ENCODE assay signal across 25 mouse cellular contexts in genomic region chr9:54942071-54942470, GRCm38 (mm10). TPM values are rescaled to one million over a fixed set of nuclear protein-coding genes. Genes with fewer than 3 reads are reported as not detected.
DNase-seq lines count a peak whose midpoint lies in the region; ATAC-seq and TF ChIP-seq lines count a peak whose summit lies in the region.
"Had no signal": no experiment of that assay in that cellular context is flagged by ENCODE, and none has a peak within 500 bp of the region (broad histone marks: within the 10 kb centered on the region; RNA-seq: fewer than 3 reads in every experiment).

No protein-coding gene starts in this region.

- H3K9me3 ChIP-seq in kidney, embryonic 14.5 days (ENCODE audit: control insufficient read depth, low read length): no peaks in the 10 kb centered on the region
- H3K9me3 ChIP-seq in liver, postnatal 0 days (ENCODE audit: low read length): no peaks in the 10 kb centered on the region
- H3K9me3 ChIP-seq in liver, embryonic 12.5 days (replicated peaks): no peaks in the 10 kb centered on the region
- H3K9me3 ChIP-seq: embryonic facial prominence, embryonic 15.5 days; forebrain, embryonic 15.5 days; G1E; heart, embryonic 15.5 days; hindbrain, embryonic 10.5 days had no signal

- 93% methylated on average over 4 of the region's 4 CpGs for WGBS in kidney, embryonic 14.5 days
- WGBS in liver, postnatal 0 days (ENCODE audit: insufficient replicate concordance): 90% methylated on average over 4 of the region's 4 CpGs
- WGBS in liver, embryonic 12.5 days (ENCODE audit: insufficient replicate concordance): 76% methylated on average over 4 of the region's 4 CpGs

- H3K4me1 ChIP-seq in kidney, embryonic 14.5 days (ENCODE audit: control insufficient read depth, insufficient read depth, low read length): no peaks in the 10 kb centered on the region
- no peaks in the 10 kb centered on the region for H3K4me1 ChIP-seq in liver, postnatal 0 days (ENCODE audit: insufficient read depth)
- no peaks in the 10 kb centered on the region for H3K4me1 ChIP-seq in liver, embryonic 12.5 days
- H3K4me1 ChIP-seq: embryonic facial prominence, embryonic 15.5 days; forebrain, embryonic 15.5 days; heart, embryonic 15.5 days; hindbrain, embryonic 10.5 days had no signal

- TF ChIP-seq CTCF in liver, postnatal 0 days (IDR thresholded peaks at IDR 0.05; ENCODE audit: low read depth): no peak

- DNase-seq in heart, adult 11 months: peak; percentile 87
- no peak for DNase-seq in heart, postnatal 4 days
- DNase-seq in kidney, adult 8-10 months: peak; percentile 64
- DNase-seq in liver, postnatal 0 days: no peak
- peak; percentile 62 to 77 for DNase-seq in kidney, postnatal 36 days
- DNase-seq: adrenal gland, postnatal 10 days; B cell, adult 2 months; cerebellum, adult 11 months; cerebellum, adult 8-10 months; cerebellum, postnatal 14 days; embryo, embryonic 11 days; gastrocnemius, postnatal 10 days; heart, adult 2 months; heart, postnatal 14 days had no signal

- no peak overlapping the region for H3K9ac ChIP-seq in kidney, embryonic 14.5 days (ENCODE audit: low read depth, low read length)
- H3K9ac ChIP-seq in liver, postnatal 0 days (replicated peaks): no peak overlapping the region
- no peak overlapping the region for H3K9ac ChIP-seq in liver, embryonic 12.5 days
- H3K9ac ChIP-seq: embryonic facial prominence, embryonic 15.5 days; forebrain, embryonic 15.5 days; heart, embryonic 15.5 days had no signal

- no peaks in the 10 kb centered on the region for H3K36me3 ChIP-seq in kidney, embryonic 14.5 days (ENCODE audit: control insufficient read depth, insufficient read depth, low read length)
- peaks cover 3% of the 10 kb centered on the region; the same call in 1 of the 2 replicates for H3K36me3 ChIP-seq in liver, postnatal 0 days (replicated peaks; ENCODE audit: insufficient read depth, low read length)
- H3K36me3 ChIP-seq in liver, embryonic 12.5 days: no peaks in the 10 kb centered on the region
- H3K36me3 ChIP-seq: embryonic facial prominence, embryonic 15.5 days; forebrain, embryonic 15.5 days; G1E; heart, embryonic 15.5 days had no signal

- TF ChIP-seq EP300 in liver, postnatal 0 days (IDR thresholded peaks at IDR 0.05; ENCODE audit: low read depth): no peak

- H3K27ac ChIP-seq in kidney, embryonic 14.5 days (ENCODE audit: low read depth, low read length): no peak overlapping the region
- H3K27ac ChIP-seq in liver, postnatal 0 days (ENCODE audit: low read depth): no peak overlapping the region
- no peak overlapping the region for H3K27ac ChIP-seq in liver, embryonic 12.5 days
- H3K27ac ChIP-seq: embryonic facial prominence, embryonic 15.5 days; forebrain, embryonic 15.5 days; heart, adult 2 months; heart, embryonic 15.5 days; hindbrain, embryonic 10.5 days had no signal

- H3K4me3 ChIP-seq in kidney, embryonic 14.5 days (ENCODE audit: low read length): no peak overlapping the region
- no peak overlapping the region for H3K4me3 ChIP-seq in liver, postnatal 0 days (ENCODE audit: low read depth, low read length)
- H3K4me3 ChIP-seq in liver, embryonic 12.5 days: no peak overlapping the region
- H3K4me3 ChIP-seq: embryonic facial prominence, embryonic 15.5 days; erythroblast, embryonic 14.5 days; forebrain, embryonic 15.5 days; heart, adult 2 months; heart, embryonic 15.5 days; hindbrain, embryonic 10.5 days had no signal

- no peak overlapping the region for H3K4me2 ChIP-seq in kidney, embryonic 14.5 days (replicated peaks; ENCODE audit: low read depth, low read length)
- no peak overlapping the region for H3K4me2 ChIP-seq in liver, postnatal 0 days (ENCODE audit: low read depth, low read length)
- H3K4me2 ChIP-seq in liver, embryonic 12.5 days: no peak overlapping the region
- H3K4me2 ChIP-seq: embryonic facial prominence, embryonic 15.5 days; forebrain, embryonic 15.5 days; heart, embryonic 11.5 days; heart, embryonic 15.5 days had no signal

- ATAC-seq in kidney, embryonic 14.5 days (ENCODE audit: low FRiP score, low TSS enrichment): no peak
- ATAC-seq in liver, postnatal 0 days: 0 out of 2 replicates have a peak, but pooled peaks have one; percentile 40
- ATAC-seq in liver, embryonic 12.5 days: no peak
- ATAC-seq: CD4-positive, CD25-positive, alpha-beta regulatory T cell, adult 4 months; forebrain, embryonic 15.5 days had no signal

- H3K27me3 ChIP-seq in kidney, embryonic 14.5 days (ENCODE audit: control insufficient read depth, insufficient read depth, low read length): no peaks in the 10 kb centered on the region
- H3K27me3 ChIP-seq in liver, postnatal 0 days (ENCODE audit: insufficient read depth, low read length): no peaks in the 10 kb centered on the region
- no peaks in the 10 kb centered on the region; the same call in 1 of the 2 replicates for H3K27me3 ChIP-seq in liver, embryonic 12.5 days (replicated peaks)
- H3K27me3 ChIP-seq: embryonic facial prominence, embryonic 15.5 days; forebrain, embryonic 15.5 days; heart, embryonic 15.5 days had no signal

RNA-seq across cellular contexts. Expression of gene Psma4, which starts 8.5 kb away (rescaled TPM):
- 100 to 1,000 TPM; 158 to 161 TPM for total RNA-seq in heart, postnatal 4 days (2021)
- polyA plus RNA-seq in kidney, embryonic 14.5 days (2014; fragmentation: Nextera tagmentation; extraction: Ambion mirVana): 336 and 387 TPM in 2 replicates
- 113 and 118 TPM in 2 replicates for polyA plus RNA-seq in liver, postnatal 0 days (2015; fragmentation: Nextera tagmentation; extraction: Ambion mirVana)
- polyA plus RNA-seq in liver, embryonic 12.5 days (2016; fragmentation: Nextera tagmentation; extraction: Ambion mirVana): 211 and 216 TPM in 2 replicates

RNA-seq across cellular contexts. Expression of gene AY074887, which starts 8.7 kb away (rescaled TPM):
- total RNA-seq in heart, postnatal 4 days (2021): not detected
- polyA plus RNA-seq in kidney, embryonic 14.5 days (2014; fragmentation: Nextera tagmentation; extraction: Ambion mirVana): 0.80 and 1.4 TPM in 2 replicates
- polyA plus RNA-seq in liver, postnatal 0 days (2015; fragmentation: Nextera tagmentation; extraction: Ambion mirVana): 0.39 and 0.44 TPM in 2 replicates
- polyA plus RNA-seq in liver, embryonic 12.5 days (2016; fragmentation: Nextera tagmentation; extraction: Ambion mirVana): 0.48 and 0.61 TPM in 2 replicates
- total RNA-seq: adrenal gland, postnatal 10 days; G1E; gastrocnemius, postnatal 10 days; heart, adult 2 months; heart, postnatal 14 days had no signal
- polyA plus RNA-seq: CD4-positive, CD25-positive, alpha-beta regulatory T cell, adult 4 months; erythroblast, embryonic 14.5 days; G1E; heart, adult 2 months had no signal

RNA-seq across cellular contexts. Expression of gene Hykk, which starts 25.0 kb away (rescaled TPM):
- total RNA-seq in heart, postnatal 4 days (2021): 1 to 10 TPM; 1.9 to 2.2 TPM
- polyA plus RNA-seq in kidney, embryonic 14.5 days (2014; fragmentation: Nextera tagmentation; extraction: Ambion mirVana): 2.7 and 5.1 TPM in 2 replicates
- polyA plus RNA-seq in liver, postnatal 0 days (2015; fragmentation: Nextera tagmentation; extraction: Ambion mirVana): 13.7 and 14.0 TPM in 2 replicates
- polyA plus RNA-seq in liver, embryonic 12.5 days (2016; fragmentation: Nextera tagmentation; extraction: Ambion mirVana): 1.8 TPM in 2 replicates
- total RNA-seq: common myeloid progenitor, adult 5-6 weeks had no signal
- polyA plus RNA-seq: G1E had no signal

RNA-seq across cellular contexts. Expression of gene Chrna5, which starts 38.6 kb away (rescaled TPM):
- total RNA-seq in heart, postnatal 4 days (2021): not detected
- 0.17 and 0.72 TPM in 2 replicates for polyA plus RNA-seq in kidney, embryonic 14.5 days (2014; fragmentation: Nextera tagmentation; extraction: Ambion mirVana)
- not detected in 2 replicates for polyA plus RNA-seq in liver, postnatal 0 days (2015; fragmentation: Nextera tagmentation; extraction: Ambion mirVana)
- polyA plus RNA-seq in liver, embryonic 12.5 days (2016; fragmentation: Nextera tagmentation; extraction: Ambion mirVana): 0.06 and 0.20 TPM in 2 replicates
- total RNA-seq: common myeloid progenitor, adult 5-6 weeks; gastrocnemius, postnatal 10 days; heart, adult 2 months; heart, postnatal 14 days had no signal
- polyA plus RNA-seq: CD4-positive, CD25-positive, alpha-beta regulatory T cell, adult 4 months; erythroblast, embryonic 14.5 days; heart, adult 2 months; heart, embryonic 11.5 days had no signal

Comparison
In these comparisons a context has a peak if more than half of its experiments do, and no peak if none do; other contexts are left out.
1. DNase-seq: peak in heart, adult 11 months (single experiment), kidney, adult 8-10 months (2 of 2) and kidney, postnatal 36 days (2 of 2); none in heart, postnatal 4 days (single experiment) and liver, postnatal 0 days (single experiment).